Comparison of ENCODE assay signal across 8 mouse cellular contexts in genomic region chr2:163996275-163996674, GRCm38 (mm10). TPM values are rescaled to one million over a fixed set of nuclear protein-coding genes. Genes with fewer than 3 reads are reported as not detected.
DNase-seq lines count a peak whose midpoint lies in the region; ATAC-seq and TF ChIP-seq lines count a peak whose summit lies in the region.

No protein-coding gene starts in this region.

- no peak for TF ChIP-seq CTCF in forebrain, postnatal 0 days (IDR thresholded peaks at IDR 0.05; ENCODE audit: low read depth)

- no peak for ATAC-seq in heart, embryonic 14.5 days (ENCODE audit: insufficient number of reproducible peaks, insufficient read depth, low FRiP score, low read depth)
- ATAC-seq in forebrain, postnatal 0 days, result no peak

- no peaks in the 10 kb centered on the region for H3K27me3 ChIP-seq in heart, embryonic 14.5 days (ENCODE audit: control insufficient read depth, insufficient read depth, low read length)
- H3K27me3 ChIP-seq in forebrain, postnatal 0 days (ENCODE audit: insufficient read depth, low read length), result no peaks in the 10 kb centered on the region

- H3K4me1 ChIP-seq in heart, embryonic 14.5 days (ENCODE audit: control insufficient read depth in 2 of 2, insufficient read depth in 2 of 2, low read length in 2 of 2), result peaks cover 5 to 34% of the 10 kb centered on the region in 2 experiments; a peak in 3 of 4 replicates
- H3K4me1 ChIP-seq in ES-E14 (ENCODE audit: control insufficient read depth in 2 of 2, insufficient read depth in 2 of 2, low read length in 2 of 2, poor library complexity in 1 of 2), result peaks cover 7 to 8% of the 10 kb centered on the region in 2 experiments
- peaks cover 15% of the 10 kb centered on the region; the same call in 1 of the 2 replicates for H3K4me1 ChIP-seq in forebrain, postnatal 0 days (ENCODE audit: insufficient read depth)

- no peaks in the 10 kb centered on the region for H3K9me3 ChIP-seq in heart, embryonic 14.5 days (ENCODE audit: control insufficient read depth, low read length)
- no peaks in the 10 kb centered on the region for H3K9me3 ChIP-seq in ES-E14 (ENCODE audit: control insufficient read depth, insufficient read depth, low read depth, low read length)
- no peaks in the 10 kb centered on the region for H3K9me3 ChIP-seq in forebrain, postnatal 0 days (ENCODE audit: low read length)

- in situ Hi-C loops in ES-E14 (cut with MboI; ENCODE audit: low sequenced_read_pairs in 2 of 2, unreplicated experiment in 2 of 2), result no loop called here

- peak overlapping the region; percentile 90 for H3K9ac ChIP-seq in heart, embryonic 14.5 days (ENCODE audit: low read length)
- peak overlapping the region; percentile 68 for H3K9ac ChIP-seq in ES-E14 (ENCODE audit: insufficient read depth, low read depth, low read length, poor library complexity, severe bottlenecking)
- peak overlapping the region; percentile 94 for H3K9ac ChIP-seq in forebrain, postnatal 0 days

- no peak for DNase-seq in heart, postnatal 14 days
- DNase-seq in ES-E14 (ENCODE audit: low read depth, low spot score), result no peak
- DNase-seq in forebrain, postnatal 0 days, result no peak
- no peak for DNase-seq in ovary, postnatal 14 days (ENCODE audit: low spot score)
- DNase-seq in layer of hippocampus, adult 11-12 months (ENCODE audit: low spot score), result no peak
- no peak for DNase-seq in left cerebral cortex, adult 8-10 months (ENCODE audit: low spot score in 2 of 2)

- peaks cover 59% of the 10 kb centered on the region for H3K79me2 ChIP-seq in macrophage (ENCODE audit: inconsistent target)

- H3K4me3 ChIP-seq in heart, embryonic 14.5 days (ENCODE audit: control insufficient read depth in 1 of 2, insufficient read depth in 1 of 2, low read depth in 1 of 2, low read length in 2 of 2), result peak overlapping the region; percentile 68 to 93
- H3K4me3 ChIP-seq in ES-E14 (ENCODE audit: insufficient read depth in 1 of 2, low read depth in 1 of 2, low read length in 2 of 2, poor library complexity in 1 of 2, severe bottlenecking in 1 of 2) (peak overlapping the region; percentile 96 to 99), macrophage (ENCODE audit: inconsistent target) (peak overlapping the region; percentile 91)
- H3K4me3 ChIP-seq in forebrain, postnatal 0 days (ENCODE audit: low read depth, low read length), result peak overlapping the region; percentile 97

- H3K4me2 ChIP-seq in heart, embryonic 14.5 days (ENCODE audit: low read length), result peak overlapping the region; percentile 86
- H3K4me2 ChIP-seq in forebrain, postnatal 0 days (ENCODE audit: low read depth), result peak overlapping the region; percentile 59

- WGBS in heart, embryonic 14.5 days, result 69% methylated on average over 6 of the region's 6 CpGs
- 70% methylated on average over 6 of the region's 6 CpGs for WGBS in forebrain, postnatal 0 days
- WGBS in macrophage (ENCODE audit: missing documents), result 74% methylated on average over 6 of the region's 6 CpGs

- intact Hi-C loops in heart, postnatal 14 days (cut with DNase I), result loop anchor here (2.0 to 5.0 kb wide), 2 partner anchors 56 to 79 kb away; no protein-coding TSS in a partner anchor

- H3K36me3 ChIP-seq in heart, embryonic 14.5 days (ENCODE audit: control insufficient read depth, insufficient read depth, low read length), result peaks cover 12% of the 10 kb centered on the region
- H3K36me3 ChIP-seq in ES-E14 (ENCODE audit: control insufficient read depth, insufficient read depth, low read length, poor library complexity, severe bottlenecking) (peaks cover 7% of the 10 kb centered on the region; the same call in 1 of the 2 replicates), macrophage (ENCODE audit: inconsistent target) (0 out of 2 replicates have a peak, but pooled peaks cover 7% of the 10 kb centered on the region)
- peaks cover 9% of the 10 kb centered on the region; the same call in 1 of the 2 replicates for H3K36me3 ChIP-seq in forebrain, postnatal 0 days (ENCODE audit: insufficient read depth)

- H3K27ac ChIP-seq in heart, embryonic 14.5 days (replicated peaks in 1 of 2; ENCODE audit: control insufficient read depth in 1 of 2, insufficient read depth in 1 of 2, low read depth in 2 of 2, low read length in 2 of 2), result no peak overlapping the region
- H3K27ac ChIP-seq in ES-E14 (ENCODE audit: insufficient read depth, low read depth, low read length, poor library complexity, severe bottlenecking) (no peak overlapping the region), macrophage (peak overlapping the region; percentile 65; the same call in 1 of the 2 replicates)
- no peak overlapping the region for H3K27ac ChIP-seq in forebrain, postnatal 0 days (ENCODE audit: low read depth, low read length)

TF ChIP-seq in ES-E14, 5 proteins besides CTCF, POLR2A, EP300 and RAD21:
- no peak for TF ChIP-seq MAFK (IDR thresholded peaks at IDR 0.05; ENCODE audit: insufficient read depth, low read depth, low read length)

RNA-seq across cellular contexts. Expression of gene Ywhab, which starts 1.5 kb away (rescaled TPM):
- polyA plus RNA-seq in heart, embryonic 14.5 days (2014; fragmentation: Nextera tagmentation; extraction: Ambion mirVana), result 211 and 212 TPM in 2 replicates
- total RNA-seq in heart, postnatal 14 days (2021), result 10 to 100 TPM; 93.5 to 98.0 TPM
- 44.3 and 65.9 TPM in 2 replicates for total RNA-seq in ES-E14 (2012; rRNA removed)
- total RNA-seq in forebrain, postnatal 0 days (2014; rRNA removed), result 161 and 171 TPM in 2 replicates
- 510 and 620 TPM in 2 replicates for polyA plus RNA-seq in forebrain, postnatal 0 days (2015; fragmentation: Nextera tagmentation; extraction: Ambion mirVana)
- 10 to 100 TPM; 19.1 to 44.6 (median 27.2) TPM for total RNA-seq in macrophage (2018; cell fraction: chromatin; rRNA removed)
- total RNA-seq in macrophage (2018; cell fraction: cytosol; rRNA removed), result 100 to 1,000 TPM; 154 to 192 (median 177) TPM
- total RNA-seq in macrophage (2018; cell fraction: nucleus; rRNA removed), result 100 to 1,000 TPM in 1 of 26 experiments, 10 to 100 TPM in 25; 41.5 to 124 (median 70.1) TPM
- 157 to 226 TPM (median 174 TPM) in 3 replicates for polyA plus RNA-seq in macrophage (2018)
- 100 to 1,000 TPM; 427 to 461 (median 444) TPM for total RNA-seq in left cerebral cortex, adult 8-10 months (2022)

RNA-seq across cellular contexts. Expression of gene Pabpc1l, which starts 29.0 kb away (rescaled TPM):
- polyA plus RNA-seq in heart, embryonic 14.5 days (2014; fragmentation: Nextera tagmentation; extraction: Ambion mirVana), result 0.81 and 1.2 TPM in 2 replicates
- total RNA-seq in heart, postnatal 14 days (2021), result under 1 TPM; 0.79 to 0.83 TPM
- 0.16 TPM in 1 of 2 replicates, not detected in the other for total RNA-seq in ES-E14 (2012; rRNA removed)
- total RNA-seq in forebrain, postnatal 0 days (2014; rRNA removed), result 0.71 and 1.1 TPM in 2 replicates
- 1.8 and 2.6 TPM in 2 replicates for polyA plus RNA-seq in forebrain, postnatal 0 days (2015; fragmentation: Nextera tagmentation; extraction: Ambion mirVana)
- 1 to 10 TPM in 10 of 26 experiments, under 1 TPM in 6, not detected in 10; 0.37 to 2.8 (median 1.3) TPM for total RNA-seq in macrophage (2018; cell fraction: chromatin; rRNA removed)
- under 1 TPM in 3 of 26 experiments, not detected in 23; 0.05 to 0.55 (median 0.14) TPM for total RNA-seq in macrophage (2018; cell fraction: cytosol; rRNA removed)
- 1 to 10 TPM in 8 of 26 experiments, under 1 TPM in 2, not detected in 16; 0.70 to 3.0 (median 1.1) TPM for total RNA-seq in macrophage (2018; cell fraction: nucleus; rRNA removed)
- polyA plus RNA-seq in macrophage (2018), result not detected in 3 replicates
- 1 to 10 TPM in 1 of 4 experiments, under 1 TPM in 3; 0.75 to 1.9 (median 0.95) TPM for total RNA-seq in left cerebral cortex, adult 8-10 months (2022)
